Mouse (Mus musculus): ENCODE measurements around the gene Gm20855. TPM values are rescaled to one million over a fixed set of nuclear protein-coding genes. Genes with fewer than 3 reads are reported as not detected.
"Not testable (repeated sequence)": the region's sequence is repeated elsewhere in the genome, so short reads cannot be mapped to it uniquely, and the experiment has no call there.

The Gm20855 gene
- total RNA-seq (2018; cell fraction: chromatin; rRNA removed): not detected
- not detected for total RNA-seq (2018; cell fraction: cytosol; rRNA removed)
- not detected for total RNA-seq (2018; cell fraction: nucleus; rRNA removed)
- not detected in 3 replicates for polyA plus RNA-seq (2018)

DNA sequence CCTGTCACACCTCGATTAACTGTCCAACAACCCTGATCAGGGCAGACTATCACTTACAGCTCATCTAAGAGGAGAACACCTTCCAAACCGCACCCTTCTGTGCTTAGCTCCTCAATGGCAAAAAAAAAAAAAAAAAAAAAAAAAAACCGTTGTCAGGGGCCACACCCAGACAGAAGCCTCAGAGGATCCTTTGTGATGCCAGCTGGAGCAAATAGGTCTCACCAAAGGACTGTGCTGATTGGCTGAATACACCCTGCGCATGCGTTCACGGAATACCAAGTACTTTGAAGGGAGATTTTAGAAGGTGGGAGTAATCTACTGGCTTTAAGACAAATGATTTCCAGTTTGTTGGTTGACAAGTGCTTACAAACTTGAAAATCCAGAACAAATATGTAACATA lies at the start of gene Gm20855:
Gm20855 (minus strand) TSS at position 101 of the 400 bp plus-strand sequence.
- not testable (repeated sequence) for H3K79me2 ChIP-seq (ENCODE audit: inconsistent target); H3K4me3 ChIP-seq (ENCODE audit: inconsistent target); H3K27ac ChIP-seq; H3K36me3 ChIP-seq (ENCODE audit: inconsistent target)
- no CpG with 5 or more reads among the region's 6 CpGs for WGBS (ENCODE audit: missing documents)
